Mouse (Mus musculus) intestine, embryonic 16.5 days (tissue): ENCODE data around the gene Kdm1b. TPM values are rescaled to one million over a fixed set of nuclear protein-coding genes. Genes with fewer than 3 reads are reported as not detected.

Experiments used
- ATAC-seq: fragments of 200-750 bp; cut with Nextera tagmentation; 2 replicates; pipeline ENCODE4 v1.8.0; 2017; ENCODE audit warnings: moderate TSS enrichment, moderate library complexity
- H3K27ac ChIP-seq: fragments of 300-500 bp; sonication (generic); 2 replicates; pipeline ENCODE4 v1.5.1; 2014; ENCODE audit warnings: mild to moderate bottlenecking, low read length
- H3K27me3 ChIP-seq: fragments of 300-500 bp; sonication (generic); replicated peaks from 2 replicates; pipeline ENCODE4 v1.6.1; 2014; ENCODE audit warnings: low read length, control low read depth, mixed read lengths; ENCODE audit not compliant: control insufficient read depth, insufficient read depth
- H3K36me3 ChIP-seq: fragments of 300-500 bp; sonication (generic); 2 replicates; pipeline ENCODE4 v1.6.1; 2014; ENCODE audit warnings: low read length, control low read depth; ENCODE audit not compliant: control insufficient read depth, insufficient read depth
- H3K4me1 ChIP-seq: fragments of 300-500 bp; sonication (generic); 2 replicates; pipeline ENCODE4 v1.6.1; 2014; ENCODE audit warnings: low read length, control low read depth, mixed read lengths; ENCODE audit not compliant: control insufficient read depth, insufficient read depth
- H3K4me2 ChIP-seq: fragments of 300-500 bp; sonication (generic); 2 replicates; pipeline ENCODE4 v1.6.1; 2014; ENCODE audit warnings: low read depth, low read length, control low read depth
- H3K4me3 ChIP-seq: fragments of 300-500 bp; sonication (generic); 2 replicates; pipeline ENCODE4 v1.5.1; 2014; ENCODE audit warnings: mild to moderate bottlenecking, low read length
- H3K9ac ChIP-seq: fragments of 300-500 bp; sonication (generic); 2 replicates; pipeline ENCODE4 v1.6.1; 2014; ENCODE audit warnings: low read depth, low read length
- H3K9me3 ChIP-seq: fragments of 300-500 bp; sonication (generic); 2 replicates; pipeline ENCODE4 v1.6.1; 2016; ENCODE audit warnings: low read length, control low read depth; ENCODE audit not compliant: control insufficient read depth
- WGBS: fragments of 180-500 bp; shearing (Covaris S2); extraction: QIAGEN DNeasy Blood & Tissue Kit; methylation state at CpG from one replicate; pipeline ENCODE4 v1.1.7; 2014; 5-methylcytosine and 5-hydroxymethylcytosine counted together
- polyA plus RNA-seq: library from polyadenylated mRNA; unstranded; fragments of >200 nt; fragmentation: Nextera tagmentation; extraction: Ambion mirVana; gene quantifications from 2 replicates; pipeline ENCODE4 v1.2.1, GENCODE M21; 2015

Gene Kdm1b
- polyA plus RNA-seq, 1 experiment from 2014 or later: 10.2 TPM

GRCm38 (mm10) chr13:47071871-47072270 lies 28.6 kb downstream of the Kdm1b start:
- Histone ChIP-seq H3K4me3 (no peak overlapping the region), H3K9ac (no peak overlapping the region), H3K27ac (no peak overlapping the region), H3K4me2 (no peak overlapping the region), H3K4me1 (no peaks in the 10 kb centered on the region), H3K36me3 (no peaks in the 10 kb centered on the region), H3K27me3 (no peaks in the 10 kb centered on the region), H3K9me3 (no peaks in the 10 kb centered on the region)
- ATAC-seq: no peak
- WGBS: 93% methylated on average over 13 of the region's 13 CpGs

GRCm38 (mm10) chr13:47072484-47072883 lies 29.2 kb downstream of the Kdm1b start:
- ATAC-seq: no peak
- 87% methylated on average over 5 of the region's 5 CpGs for WGBS
- no peak overlapping the region for H3K9ac ChIP-seq
- H3K36me3 ChIP-seq: no peaks in the 10 kb centered on the region
- H3K27ac ChIP-seq: no peak overlapping the region
- H3K4me1 ChIP-seq: no peaks in the 10 kb centered on the region
- H3K4me2 ChIP-seq: no peak overlapping the region
- no peaks in the 10 kb centered on the region for H3K27me3 ChIP-seq
- H3K4me3 ChIP-seq: no peak overlapping the region
- H3K9me3 ChIP-seq: no peaks in the 10 kb centered on the region

- peaks cover 6% of the 10 kb centered on the region for H3K36me3 ChIP-seq
- no peak overlapping the region for H3K4me3 ChIP-seq
- no peak overlapping the region for H3K9ac ChIP-seq
- H3K9me3 ChIP-seq: no peaks in the 10 kb centered on the region
- no peak overlapping the region for H3K27ac ChIP-seq
- H3K4me2 ChIP-seq: no peak overlapping the region
- 81% methylated on average over 5 of the region's 5 CpGs for WGBS
- no peaks in the 10 kb centered on the region for H3K4me1 ChIP-seq
- no peaks in the 10 kb centered on the region for H3K27me3 ChIP-seq
- ATAC-seq: no peak
These were observed 32.9 kb downstream of the Kdm1b start for GRCm38 (mm10) chr13:47076156-47076555.

- ATAC-seq: no peak
- no peaks in the 10 kb centered on the region for H3K9me3 ChIP-seq
- H3K4me1 ChIP-seq: no peaks in the 10 kb centered on the region
- no peak overlapping the region for H3K9ac ChIP-seq
- H3K36me3 ChIP-seq: peaks cover 8% of the 10 kb centered on the region
- H3K4me2 ChIP-seq: no peak overlapping the region
- no peak overlapping the region for H3K4me3 ChIP-seq
- no peaks in the 10 kb centered on the region for H3K27me3 ChIP-seq
- no peak overlapping the region for H3K27ac ChIP-seq
These were observed 34.1 kb downstream of the Kdm1b start for GRCm38 (mm10) chr13:47077367-47077766.

GRCm38 (mm10) chr13:47078799-47079198 lies 35.5 kb downstream of the Kdm1b start:
- Histone ChIP-seq H3K9ac (no peak overlapping the region), H3K4me2 (no peak overlapping the region), H3K36me3 (peaks cover 8% of the 10 kb centered on the region), H3K27ac (no peak overlapping the region), H3K4me1 (no peaks in the 10 kb centered on the region), H3K4me3 (no peak overlapping the region), H3K27me3 (no peaks in the 10 kb centered on the region), H3K9me3 (no peaks in the 10 kb centered on the region)
- no peak for ATAC-seq
- 82% methylated on average over 5 of the region's 5 CpGs for WGBS

GRCm38 (mm10) chr13:47080905-47081505 lies 37.7 kb downstream of the Kdm1b start:
- no peaks in the 10 kb centered on the region for H3K27me3 ChIP-seq
- no peak overlapping the region for H3K4me2 ChIP-seq
- WGBS: 83% methylated on average over 4 of the region's 4 CpGs
- peaks cover 8% of the 10 kb centered on the region for H3K36me3 ChIP-seq
- ATAC-seq: no peak
- H3K4me1 ChIP-seq: no peaks in the 10 kb centered on the region
- no peak overlapping the region for H3K27ac ChIP-seq
- no peaks in the 10 kb centered on the region for H3K9me3 ChIP-seq
- H3K9ac ChIP-seq: no peak overlapping the region
- no peak overlapping the region for H3K4me3 ChIP-seq

GRCm38 (mm10) chr13:47088433-47088832 lies 45.1 kb downstream of the Kdm1b start:
- Histone ChIP-seq H3K4me2 (no peak overlapping the region), H3K27me3 (no peaks in the 10 kb centered on the region), H3K9ac (no peak overlapping the region), H3K36me3 (peaks cover 5% of the 10 kb centered on the region; the same call in 1 of the 2 replicates), H3K4me1 (no peaks in the 10 kb centered on the region), H3K9me3 (no peaks in the 10 kb centered on the region), H3K27ac (no peak overlapping the region), H3K4me3 (no peak overlapping the region)
- 98% methylated on average over 1 of the region's 1 CpGs for WGBS
- ATAC-seq: no peak

- no peak overlapping the region for H3K4me3 ChIP-seq
- ATAC-seq: no peak
- peaks cover 5% of the 10 kb centered on the region; the same call in 1 of the 2 replicates for H3K36me3 ChIP-seq
- no peaks in the 10 kb centered on the region for H3K27me3 ChIP-seq
- H3K9me3 ChIP-seq: no peaks in the 10 kb centered on the region
- no peak overlapping the region for H3K9ac ChIP-seq
- H3K4me1 ChIP-seq: no peaks in the 10 kb centered on the region
- 82% methylated on average over 2 of the region's 2 CpGs for WGBS
- no peak overlapping the region for H3K4me2 ChIP-seq
- no peak overlapping the region for H3K27ac ChIP-seq
These were observed 46.0 kb downstream of the Kdm1b start for GRCm38 (mm10) chr13:47089271-47089670.

- H3K36me3 ChIP-seq: peaks cover 2% of the 10 kb centered on the region; the same call in 1 of the 2 replicates
- H3K27ac ChIP-seq: no peak overlapping the region
- H3K4me1 ChIP-seq: no peaks in the 10 kb centered on the region
- no peaks in the 10 kb centered on the region for H3K9me3 ChIP-seq
- ATAC-seq: no peak
- no peak overlapping the region for H3K4me3 ChIP-seq
- 92% methylated on average over 2 of the region's 2 CpGs for WGBS
- no peak overlapping the region for H3K9ac ChIP-seq
- no peaks in the 10 kb centered on the region for H3K27me3 ChIP-seq
- H3K4me2 ChIP-seq: no peak overlapping the region
These were observed 50.5 kb downstream of the Kdm1b start for GRCm38 (mm10) chr13:47093791-47094190.

GRCm38 (mm10) chr13:47096591-47096990 lies 53.3 kb downstream of the Kdm1b start:
- Histone ChIP-seq H3K4me2 (no peak overlapping the region), H3K4me3 (no peak overlapping the region), H3K27me3 (no peaks in the 10 kb centered on the region), H3K4me1 (no peaks in the 10 kb centered on the region), H3K9me3 (no peaks in the 10 kb centered on the region), H3K27ac (no peak overlapping the region), H3K9ac (no peak overlapping the region), H3K36me3 (peaks cover 2% of the 10 kb centered on the region; the same call in 1 of the 2 replicates)
- ATAC-seq: no peak
- 87% methylated on average over 2 of the region's 2 CpGs for WGBS
